Mouse (Mus musculus): ENCODE results near the gene Dcun1d4.
A peak's percentile ranks its signal among the peaks of the same experiment; 100 is the strongest.

DNA sequence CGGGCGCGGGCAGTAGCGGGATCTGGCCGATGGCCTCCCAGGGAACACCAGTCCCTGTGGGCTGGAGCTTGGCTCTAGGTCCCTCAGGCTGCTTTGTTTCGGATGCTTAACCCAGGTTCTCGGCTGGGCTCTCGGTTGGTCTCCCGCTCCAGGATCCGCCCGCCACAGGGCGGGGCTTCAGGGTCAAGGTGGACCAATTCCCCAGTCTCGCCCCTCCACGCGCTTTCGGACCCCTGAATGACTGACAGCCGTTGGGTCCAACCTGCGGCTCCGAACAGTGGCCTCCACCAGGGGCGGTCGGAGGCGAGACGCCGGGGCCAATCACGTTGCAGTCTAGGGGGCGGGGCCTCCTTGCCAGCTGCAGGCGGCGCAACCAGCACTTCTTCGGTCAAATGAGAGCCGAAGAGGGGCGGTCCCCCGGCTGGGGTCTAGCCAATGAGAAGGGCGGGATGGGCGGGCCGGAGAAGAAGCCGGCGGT is 9.8 kb downstream of the Dcun1d4 start:
- TF ChIP-seq CTCF (IDR thresholded peaks at IDR 0.05; ENCODE audit: control insufficient read depth, insufficient read depth, low read length) (0 out of 2 replicates have a peak, but pooled peaks have one; percentile 16), POLR2A (IDR thresholded peaks at IDR 0.05; ENCODE audit: borderline replicate concordance, control insufficient read depth, low read depth, low read length) (peak; percentile 36; the same call in 1 of the 2 replicates)

Measured in bone marrow, adult 2 months (tissue).